Mouse (Mus musculus) left cerebral cortex, postnatal 14 days (tissue): ENCODE data around the gene Ptpn14. TPM values are rescaled to one million over a fixed set of nuclear protein-coding genes. Genes with fewer than 3 reads are reported as not detected.

Experiments used
- DNase-seq, 2 experiments: peaks; one replicate each; pipeline ENCODE4 v3.0.0; 2021 to 2022; ENCODE audit warnings: low spot score in 2 of 2, mixed read lengths in 1 of 2
- intact Hi-C: fragments of 180-260 bp; cut with DNase I; formaldehyde crosslinking; loops from one replicate; pipeline ENCODE4 v1.15.1; 2025
- total RNA-seq, 2 experiments: library from RNA; stranded (reverse); gene quantifications; 2 replicates each; pipeline ENCODE4 v1.2.3; 2021

Ptpn14 gene
- total RNA-seq, 2 experiments from 2014 or later = 10.3 to 11.5 TPM

GRCm38 (mm10) chr1:189757054-189757408, 29.0 kb downstream of the Ptpn14 start:
- intact Hi-C loops = no loop called here

GRCm38 (mm10) chr1:189761581-189762021, 33.5 kb downstream of the Ptpn14 start:
- intact Hi-C loops = no loop called here
- DNase-seq = peak; percentile 15 to 61

More at GRCm38 (mm10) chr1:189757054-189757408, 29.0 kb downstream of the Ptpn14 start:
- no peak for DNase-seq

DNA sequence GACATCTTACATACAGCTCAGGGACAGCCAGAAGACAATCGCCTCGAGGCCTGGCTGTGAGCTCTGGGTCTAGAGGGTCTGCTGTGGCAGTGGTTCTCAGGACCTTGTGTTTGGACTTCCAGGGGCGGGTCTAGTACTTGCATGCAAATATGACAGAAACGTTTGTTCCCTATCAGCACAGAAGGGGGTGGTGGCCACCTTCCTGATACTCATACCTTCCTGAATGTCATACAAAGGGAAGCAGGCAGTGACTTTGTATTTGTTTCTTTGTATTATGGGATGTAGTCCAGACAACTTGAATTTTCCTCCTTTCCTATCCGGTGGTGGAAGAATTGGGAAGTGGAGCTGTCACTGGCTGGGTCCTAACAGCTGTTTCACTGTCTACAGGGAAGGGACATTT, 36.2 kb downstream of the Ptpn14 start:
- intact Hi-C loops = no loop called here
- no peak for DNase-seq

DNA sequence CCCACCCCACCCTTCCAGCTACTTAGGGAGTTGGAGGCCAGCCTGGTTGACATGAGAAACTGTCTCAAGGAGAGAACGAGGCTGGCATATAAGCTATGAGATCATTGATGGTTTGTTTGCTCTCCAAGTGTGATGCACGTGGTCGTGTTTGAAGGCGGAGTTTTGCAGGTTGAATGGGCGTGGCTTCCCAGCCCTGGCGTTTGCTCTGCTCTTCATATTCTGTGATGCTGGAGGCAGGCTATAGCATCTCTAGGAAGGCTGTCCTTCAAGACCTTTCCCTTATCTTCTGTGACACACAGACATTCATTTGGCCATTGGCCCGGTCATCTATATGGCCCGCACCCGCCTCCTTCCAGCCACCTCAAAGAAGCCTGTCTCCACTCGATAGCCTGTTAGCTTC, 39.1 kb downstream of the Ptpn14 start:
- DNase-seq = no peak
- intact Hi-C loops = no loop called here

DNA sequence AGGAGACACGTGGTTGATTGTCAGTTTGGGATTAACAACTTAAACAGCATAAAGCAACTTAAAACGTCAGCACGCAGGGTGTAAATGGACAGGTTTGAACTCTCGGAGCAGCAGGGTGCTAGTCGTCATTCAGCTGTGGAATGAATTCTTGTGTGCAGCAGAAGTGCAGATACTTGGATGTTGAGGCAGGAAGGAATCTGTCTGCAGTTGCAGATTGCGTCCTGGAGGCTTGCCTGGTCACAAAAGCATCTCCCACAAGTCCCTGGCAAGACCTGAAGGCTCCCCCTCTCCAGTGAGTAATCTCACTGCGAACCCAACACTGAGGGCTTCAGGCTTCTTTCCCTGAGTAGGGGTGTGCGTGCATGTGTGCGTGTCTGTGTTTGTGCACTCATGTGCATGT, 39.8 kb downstream of the Ptpn14 start:
- intact Hi-C loops = no loop called here
- DNase-seq = no peak

DNA sequence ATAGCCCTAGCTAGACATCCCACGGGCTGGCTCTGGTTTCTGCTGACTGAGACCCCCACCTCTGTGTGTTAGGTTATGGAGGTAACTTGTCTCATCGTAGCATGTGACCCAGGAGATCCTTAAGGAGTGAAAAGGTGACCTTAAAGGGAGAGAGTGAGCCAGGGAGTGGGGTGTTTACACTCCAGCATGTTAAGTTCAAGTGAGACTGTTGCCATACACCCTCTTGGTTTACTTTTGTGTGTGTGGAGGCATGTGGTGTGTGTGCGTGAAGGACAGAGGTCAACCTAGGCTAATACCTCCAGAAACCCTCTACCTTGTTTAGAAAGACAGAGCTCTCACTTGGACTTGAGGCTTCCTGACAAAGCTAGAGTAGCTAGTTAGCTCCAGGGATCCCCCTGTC, 42.4 kb downstream of the Ptpn14 start:
- intact Hi-C loops = no loop called here
- no peak for DNase-seq

- no peak for DNase-seq
- intact Hi-C loops = no loop called here
Observed at GRCm38 (mm10) chr1:189772707-189773106, 44.6 kb downstream of the Ptpn14 start.

DNA sequence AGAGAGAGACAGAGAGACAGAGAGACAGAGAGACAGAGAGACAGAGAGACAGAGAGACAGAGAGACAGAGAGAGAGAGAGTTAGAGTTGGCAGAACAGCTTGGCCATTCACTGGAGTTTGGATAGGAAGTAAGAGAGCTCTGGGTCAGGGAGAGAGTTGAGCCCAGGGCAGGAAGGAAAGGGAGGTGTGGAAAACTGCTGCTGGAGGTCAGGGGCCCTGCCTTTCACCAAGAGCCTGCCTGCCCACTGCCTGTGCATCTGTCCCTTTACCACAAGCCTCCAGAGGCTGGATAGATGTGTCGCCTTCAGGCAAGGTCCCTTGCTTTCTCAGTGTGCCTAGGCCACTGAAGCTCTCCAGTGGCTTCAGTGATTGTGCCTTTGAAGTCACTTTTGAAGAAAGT, 46.7 kb downstream of the Ptpn14 start:
- no peak for DNase-seq
- intact Hi-C loops = no loop called here

DNA sequence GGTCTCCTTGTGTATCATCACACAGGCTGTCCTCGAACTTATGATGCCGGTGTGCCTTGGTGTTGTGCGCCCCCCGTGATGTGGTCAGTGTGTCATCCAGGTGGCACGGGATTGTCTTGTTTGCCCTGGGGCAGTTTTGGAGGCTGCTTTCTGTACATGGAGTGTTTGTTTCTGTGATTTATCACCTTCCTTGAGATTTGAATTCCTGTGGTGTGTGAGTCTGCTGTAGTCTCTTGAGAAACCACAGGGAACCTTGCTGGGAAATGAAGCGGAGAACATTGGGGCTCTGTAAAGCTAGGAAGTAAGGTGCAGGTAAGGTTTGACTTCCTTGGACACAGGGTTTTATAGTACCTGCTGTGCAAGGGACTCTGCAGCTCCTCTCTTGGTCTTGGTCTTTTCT, 49.1 kb downstream of the Ptpn14 start:
- no peak for DNase-seq
- intact Hi-C loops = no loop called here

DNA sequence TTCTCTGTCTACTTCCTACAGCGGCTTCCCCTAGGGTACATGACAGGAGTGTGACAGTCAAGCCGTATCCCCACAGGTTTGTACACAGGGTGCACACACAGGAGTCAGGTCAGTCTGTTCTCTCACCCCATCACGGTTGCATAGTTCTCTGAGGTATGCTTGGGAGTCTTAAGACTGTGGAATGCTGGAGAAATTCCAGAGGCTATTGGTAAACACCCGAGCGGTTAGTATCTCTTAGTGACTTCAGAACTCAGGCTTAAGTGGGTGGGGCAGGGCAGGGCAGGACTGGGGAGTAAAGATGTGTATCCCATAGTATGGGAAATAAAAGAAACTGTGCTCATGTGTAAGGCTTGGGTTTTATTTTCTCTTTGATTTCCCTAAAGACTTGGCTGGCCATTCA, 50.3 kb downstream of the Ptpn14 start:
- DNase-seq = no peak
- intact Hi-C loops = no loop called here

DNA sequence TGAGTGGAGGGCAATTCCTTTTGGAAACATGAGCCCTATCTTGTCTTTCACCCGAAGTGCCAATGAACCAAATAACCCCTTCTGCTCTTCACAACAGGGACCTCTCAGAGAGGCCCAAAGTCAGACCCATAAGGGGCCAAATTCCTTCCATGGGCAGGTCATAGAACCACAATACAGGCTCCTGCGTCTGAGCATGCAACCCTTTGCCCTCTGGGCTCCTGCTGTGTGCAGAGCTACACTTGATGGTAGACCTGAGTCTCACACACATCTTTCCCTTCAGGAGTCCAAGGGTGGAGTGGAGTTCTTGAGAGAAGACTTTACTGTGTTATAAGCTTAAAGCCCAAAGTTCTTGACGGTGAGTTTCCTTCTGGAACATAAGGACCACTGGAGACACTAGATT, 51.2 kb downstream of the Ptpn14 start:
- intact Hi-C loops = no loop called here
- DNase-seq = no peak

DNA sequence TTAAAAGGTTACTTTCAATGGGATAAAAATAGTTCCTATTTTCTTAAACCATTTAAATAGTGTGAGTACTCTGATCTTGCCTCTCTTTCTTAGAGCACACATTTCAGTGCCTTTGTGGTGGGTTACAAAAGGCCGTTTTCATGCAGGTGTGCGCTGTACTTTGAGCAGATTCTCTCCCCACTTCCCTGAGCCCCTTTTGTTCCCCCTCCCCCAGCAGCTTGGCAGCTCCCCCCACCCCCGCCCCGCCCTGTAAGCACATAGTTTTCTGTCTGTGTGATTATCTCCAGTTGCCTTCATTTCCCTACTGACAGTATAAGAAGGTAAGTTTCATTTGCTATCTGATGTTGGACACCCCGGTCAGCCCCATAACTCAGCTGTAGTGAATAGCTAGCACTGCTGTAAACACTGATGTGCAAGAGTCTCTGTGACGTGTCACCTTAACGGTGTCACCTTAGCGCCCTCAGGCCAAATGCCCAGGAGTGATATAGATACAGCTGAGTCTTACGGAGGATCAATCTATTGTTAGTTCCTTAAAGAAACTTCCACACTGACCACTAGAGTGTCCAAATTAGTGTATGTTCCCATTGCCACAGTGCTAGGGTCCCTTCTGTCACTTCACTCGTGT, 53.8 kb downstream of the Ptpn14 start:
- intact Hi-C loops = no loop called here

DNA sequence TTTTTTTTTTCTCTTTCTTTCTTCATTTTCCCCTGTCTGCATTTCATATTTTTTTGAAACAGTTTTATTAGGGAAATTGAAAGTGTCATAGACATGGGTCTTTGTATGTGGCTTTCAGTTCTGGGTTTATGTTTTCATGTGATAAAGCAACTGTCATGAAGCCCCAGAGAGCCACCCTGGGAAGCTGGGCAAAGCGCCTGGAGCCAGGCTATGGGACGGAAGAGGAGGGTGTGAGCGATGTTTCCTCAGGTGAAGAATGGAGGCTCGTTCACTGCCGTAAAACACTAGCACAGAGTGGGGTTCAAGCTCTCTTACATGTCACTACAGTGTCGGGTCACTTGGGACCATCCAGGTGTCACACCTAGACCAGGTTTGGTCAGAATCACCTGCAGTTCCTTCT, 54.6 kb downstream of the Ptpn14 start:
- no peak for DNase-seq
- intact Hi-C loops = no loop called here

More for the DNA sequence above, 53.8 kb downstream of the Ptpn14 start:
- DNase-seq = no peak

DNA sequence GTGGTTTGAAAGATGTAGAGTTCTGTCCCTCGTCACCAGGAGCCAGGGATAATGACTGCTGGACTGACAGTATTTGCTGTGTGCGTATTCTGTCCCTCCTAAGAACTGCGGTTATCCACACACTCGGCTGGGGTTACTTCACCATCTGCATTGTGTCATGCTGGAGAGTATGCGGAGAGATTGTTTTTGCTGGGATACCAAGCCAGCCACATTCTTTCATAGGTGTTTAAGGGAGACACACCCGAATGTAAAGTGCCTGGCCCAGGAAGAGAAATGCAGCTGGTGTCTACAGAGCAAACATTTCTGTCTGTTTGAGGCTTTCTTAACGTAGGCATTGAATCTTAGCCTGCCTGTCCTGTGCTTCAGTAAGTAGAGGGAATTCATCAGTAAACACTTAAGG, 56.4 kb downstream of the Ptpn14 start:
- intact Hi-C loops = no loop called here
- no peak for DNase-seq

DNA sequence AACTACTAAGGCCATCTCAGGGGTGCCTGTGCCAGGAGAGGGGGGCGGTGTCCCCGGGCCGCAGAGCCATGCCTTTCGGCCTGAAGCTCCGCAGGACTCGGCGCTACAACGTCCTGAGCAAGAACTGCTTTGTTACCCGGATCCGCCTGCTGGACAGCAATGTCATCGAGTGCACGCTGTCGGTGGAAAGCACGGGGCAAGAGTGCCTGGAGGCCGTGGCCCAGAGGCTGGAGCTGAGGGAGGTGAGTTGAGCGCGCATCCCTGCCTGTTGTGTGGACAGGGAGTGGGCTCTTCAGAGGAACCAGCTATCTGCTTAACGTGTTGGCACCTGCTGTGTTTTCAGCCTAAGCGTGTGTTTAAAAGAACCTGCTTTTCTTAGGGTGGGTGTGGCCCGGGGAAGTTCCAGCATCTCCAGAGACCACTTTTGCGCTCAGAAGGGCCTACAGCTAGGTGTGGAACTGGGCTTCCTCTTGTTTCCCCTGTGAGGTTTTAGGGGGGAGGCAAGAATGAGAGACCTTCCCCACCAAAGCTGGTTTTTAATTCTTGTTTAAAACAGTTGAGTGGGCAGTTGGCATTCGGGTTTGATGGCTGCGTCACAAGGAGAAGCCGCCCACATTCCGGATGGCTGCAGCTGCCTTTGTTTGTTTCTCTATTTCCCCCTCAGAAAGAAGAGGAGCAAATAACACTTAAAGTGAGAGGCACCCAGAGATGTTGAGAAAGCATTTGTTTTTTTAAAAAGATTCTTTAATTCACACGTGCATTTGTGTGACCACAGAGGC, 58.8 kb downstream of the Ptpn14 start:
- intact Hi-C loops = no loop called here
- DNase-seq = peak; percentile 60 to 62

DNA sequence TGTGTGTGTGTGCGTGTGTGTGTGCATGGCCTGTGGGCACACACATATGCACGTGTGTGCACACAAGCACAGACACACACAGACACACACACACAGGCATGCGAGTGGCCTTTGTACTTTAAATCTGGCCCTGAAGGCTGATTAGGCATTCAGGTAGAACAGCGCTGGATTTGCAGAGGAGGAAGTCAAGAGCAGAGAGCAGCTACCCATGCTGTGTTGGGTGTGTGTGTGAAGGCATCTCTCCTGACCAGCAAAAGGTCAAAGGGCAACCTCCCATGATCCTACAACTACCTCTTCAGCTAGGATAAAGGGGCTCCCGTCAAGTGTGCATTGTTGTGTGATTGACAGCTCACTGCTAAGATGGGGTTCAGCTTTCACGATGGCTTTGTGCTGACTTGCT, 61.5 kb downstream of the Ptpn14 start:
- intact Hi-C loops = no loop called here

DNA sequence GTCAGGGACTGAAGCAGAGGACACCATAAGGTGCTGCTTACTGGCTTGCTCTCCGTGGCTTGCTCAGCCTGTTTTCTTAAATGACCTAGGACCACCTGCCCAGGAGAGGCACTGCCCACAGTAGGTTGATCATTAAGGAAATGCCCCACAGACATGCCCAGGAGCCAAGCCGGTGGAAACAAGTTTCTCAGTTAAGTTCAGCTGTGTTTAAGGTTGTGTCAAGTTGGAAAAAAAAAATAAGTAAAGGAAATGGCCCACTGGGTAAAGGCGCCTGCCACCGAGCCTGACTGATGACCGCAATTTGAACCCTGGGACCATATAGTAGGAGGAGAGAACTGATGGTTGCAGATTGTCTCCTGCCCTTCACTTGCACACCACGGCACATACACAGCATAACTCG, 62.6 kb downstream of the Ptpn14 start:
- no peak for DNase-seq
- intact Hi-C loops = no loop called here

More for the DNA sequence above, 61.5 kb downstream of the Ptpn14 start:
- no peak for DNase-seq

- DNase-seq = no peak
- intact Hi-C loops = no loop called here
Observed at GRCm38 (mm10) chr1:189791534-189792217, 63.6 kb downstream of the Ptpn14 start.

DNA sequence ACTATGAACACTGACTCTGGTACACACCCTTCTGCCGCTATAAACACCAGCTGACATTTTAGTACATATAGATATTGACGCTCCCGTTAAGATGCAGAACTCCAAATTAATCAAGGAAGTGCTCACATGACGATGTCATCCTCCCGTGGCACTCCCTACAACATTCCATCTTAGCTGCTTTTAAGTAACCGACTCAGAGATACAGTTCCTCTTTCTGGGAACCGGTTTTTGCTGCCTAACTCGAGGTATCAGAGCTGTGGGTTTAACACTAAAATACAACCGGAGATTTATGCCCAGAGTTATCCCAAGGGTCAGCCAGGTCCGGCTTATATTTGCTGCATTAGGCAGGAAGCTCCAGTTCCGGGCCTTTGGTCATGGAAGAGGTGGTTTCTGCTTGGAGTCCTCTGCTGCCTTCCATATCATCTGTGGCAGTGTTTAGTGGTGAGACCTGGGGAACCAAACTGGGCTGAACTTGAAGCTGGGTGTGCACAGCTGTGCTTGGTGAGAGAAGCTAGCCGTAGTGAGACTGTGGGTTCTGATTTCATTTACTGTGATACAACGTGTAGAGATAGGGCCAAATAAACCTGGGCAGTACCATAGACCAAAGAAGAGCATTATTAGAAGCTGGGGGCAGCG, 64.6 kb downstream of the Ptpn14 start:
- intact Hi-C loops = no loop called here
- no peak for DNase-seq

- DNase-seq = no peak
- intact Hi-C loops = no loop called here
Observed at GRCm38 (mm10) chr1:189798949-189799348, 70.9 kb downstream of the Ptpn14 start.
